Mouse (Mus musculus): ENCODE measurements around the gene Snai1. TPM values are rescaled to one million over a fixed set of nuclear protein-coding genes. Genes with fewer than 3 reads are reported as not detected.

Gene Snai1
- polyA plus RNA-seq, 1 experiment from 2014 or later, result 104 TPM

DNA sequence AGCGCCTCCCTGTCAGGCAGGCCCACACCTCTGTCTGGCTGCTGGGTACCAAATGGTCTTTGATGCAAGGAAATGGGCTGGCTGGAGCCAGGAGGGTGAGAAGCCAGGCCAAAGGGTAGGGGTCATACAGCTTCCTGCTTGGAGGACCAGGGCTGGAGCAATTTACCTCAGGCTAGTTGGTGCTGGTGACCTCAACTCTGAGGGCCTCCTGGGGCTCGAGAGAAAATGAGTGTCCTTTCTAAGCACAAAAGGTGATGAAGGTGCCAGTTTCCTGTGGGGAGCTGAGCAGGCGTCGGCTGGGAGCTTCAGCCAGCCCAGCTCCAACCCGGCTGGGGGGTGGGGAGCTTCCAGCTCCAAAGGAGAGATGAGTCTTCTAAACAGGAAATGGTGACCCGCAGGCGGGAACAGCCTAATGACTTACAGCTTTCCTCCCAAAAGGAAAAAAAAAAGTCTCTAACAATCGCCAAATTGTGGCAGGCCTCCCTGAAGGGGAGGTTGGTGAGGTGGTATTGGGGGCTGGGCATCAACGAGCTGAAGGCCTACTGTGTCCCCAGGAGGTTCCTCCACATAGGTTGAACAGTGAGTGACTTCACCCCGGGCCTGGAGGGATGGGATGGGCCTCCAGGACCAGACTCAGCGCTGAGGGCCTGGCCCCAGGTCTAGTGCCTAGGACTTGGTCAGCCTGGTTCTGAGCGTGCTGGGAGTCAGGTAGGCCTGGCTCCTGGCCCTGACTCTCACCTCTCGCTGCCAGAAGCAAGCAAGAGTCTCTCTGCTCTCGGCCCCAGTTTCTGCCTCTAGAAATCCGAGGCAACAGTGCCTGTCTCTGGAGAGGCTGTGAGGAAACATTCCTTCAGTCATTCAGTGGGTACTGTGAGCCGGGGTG lies 5.4 kb downstream of the Snai1 start:
- Histone ChIP-seq H3K4me1 (ENCODE audit: control insufficient read depth, insufficient read depth, low read length) (peaks cover 58% of the 10 kb centered on the region), H3K4me3 (ENCODE audit: low read depth, low read length) (peak overlapping the region; percentile 12; the same call in 1 of the 2 replicates), H3K27me3 (ENCODE audit: control insufficient read depth, insufficient read depth, low read length) (no peaks in the 10 kb centered on the region), H3K27ac (replicated peaks; ENCODE audit: low read depth, low read length) (peak overlapping the region; percentile 95), H3K9me3 (ENCODE audit: control insufficient read depth, low read length) (no peaks in the 10 kb centered on the region), H3K9ac (ENCODE audit: low read length) (peak overlapping the region; percentile 34), H3K4me2 (ENCODE audit: low read depth, severe bottlenecking) (peak overlapping the region; percentile 94), H3K36me3 (ENCODE audit: control insufficient read depth, insufficient read depth, low read length) (peaks cover 9% of the 10 kb centered on the region)
- 2% methylated on average over 16 of the region's 16 CpGs for whole genome bisulfite sequencing
- ATAC-seq (ENCODE audit: insufficient number of reproducible peaks, low FRiP score, low TSS enrichment, low read depth) (0 out of 2 replicates have a peak, but pooled peaks have one; percentile 11), DNase-seq (ENCODE audit: low spot score) (peak; percentile 81)

DNA sequence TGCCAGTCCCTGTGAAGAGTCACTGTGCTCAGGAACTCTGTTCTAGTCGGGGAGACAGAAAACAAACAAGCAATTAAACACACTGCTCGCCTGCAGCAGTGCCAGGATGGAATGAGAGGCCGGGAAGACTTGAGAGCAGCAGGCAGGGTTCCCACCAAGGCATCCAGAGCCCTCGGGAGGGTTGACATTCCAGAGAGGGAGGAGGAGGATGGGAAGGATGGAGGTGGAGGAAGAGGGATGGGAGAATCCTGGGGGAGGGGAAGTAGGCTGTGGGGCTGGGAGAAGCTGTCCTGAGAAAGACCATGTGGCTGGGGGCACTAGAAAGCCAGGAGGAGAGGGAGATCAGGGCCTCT lies 6.0 kb downstream of the Snai1 start:
- WGBS, result 3% methylated on average over 4 of the region's 4 CpGs
- peaks cover 7% of the 10 kb centered on the region for H3K36me3 ChIP-seq (ENCODE audit: control insufficient read depth, insufficient read depth, low read length)
- no peaks in the 10 kb centered on the region for H3K9me3 ChIP-seq (ENCODE audit: control insufficient read depth, low read length)
- H3K4me2 ChIP-seq (ENCODE audit: low read depth, severe bottlenecking), result no peak overlapping the region; the same call in 1 of the 2 replicates
- ATAC-seq (ENCODE audit: insufficient number of reproducible peaks, low FRiP score, low TSS enrichment, low read depth) (no peak), DNase-seq (ENCODE audit: low spot score) (peak; percentile 58)
- H3K27ac ChIP-seq (replicated peaks; ENCODE audit: low read depth, low read length), result peak overlapping the region; percentile 95
- H3K4me3 ChIP-seq (ENCODE audit: low read depth, low read length), result no peak overlapping the region
- peak overlapping the region; percentile 17 for H3K9ac ChIP-seq (ENCODE audit: low read length)
- H3K27me3 ChIP-seq (ENCODE audit: control insufficient read depth, insufficient read depth, low read length), result no peaks in the 10 kb centered on the region
- peaks cover 57% of the 10 kb centered on the region for H3K4me1 ChIP-seq (ENCODE audit: control insufficient read depth, insufficient read depth, low read length)

DNA sequence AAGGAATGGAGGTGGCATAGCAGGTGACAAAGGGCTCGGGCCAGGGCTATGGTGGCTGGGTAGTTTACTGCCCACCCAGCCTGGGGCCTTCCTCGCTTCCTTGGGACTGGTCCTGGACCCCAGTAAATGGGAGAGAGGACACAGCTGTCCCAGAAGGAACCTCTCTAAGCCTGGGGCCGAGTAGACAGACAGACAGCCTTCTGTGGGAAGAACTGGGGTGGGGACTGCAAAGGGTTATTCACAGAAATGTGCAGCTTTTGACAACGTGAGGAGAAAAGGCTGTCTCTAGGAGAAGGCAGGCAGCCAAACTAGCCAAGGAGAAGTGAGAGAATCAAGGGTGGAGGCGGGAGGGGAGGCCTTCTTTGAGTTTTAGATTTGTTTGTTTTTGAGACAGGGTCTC lies 6.5 kb downstream of the Snai1 start:
- no peak overlapping the region for H3K4me2 ChIP-seq (ENCODE audit: low read depth, severe bottlenecking)

DNA sequence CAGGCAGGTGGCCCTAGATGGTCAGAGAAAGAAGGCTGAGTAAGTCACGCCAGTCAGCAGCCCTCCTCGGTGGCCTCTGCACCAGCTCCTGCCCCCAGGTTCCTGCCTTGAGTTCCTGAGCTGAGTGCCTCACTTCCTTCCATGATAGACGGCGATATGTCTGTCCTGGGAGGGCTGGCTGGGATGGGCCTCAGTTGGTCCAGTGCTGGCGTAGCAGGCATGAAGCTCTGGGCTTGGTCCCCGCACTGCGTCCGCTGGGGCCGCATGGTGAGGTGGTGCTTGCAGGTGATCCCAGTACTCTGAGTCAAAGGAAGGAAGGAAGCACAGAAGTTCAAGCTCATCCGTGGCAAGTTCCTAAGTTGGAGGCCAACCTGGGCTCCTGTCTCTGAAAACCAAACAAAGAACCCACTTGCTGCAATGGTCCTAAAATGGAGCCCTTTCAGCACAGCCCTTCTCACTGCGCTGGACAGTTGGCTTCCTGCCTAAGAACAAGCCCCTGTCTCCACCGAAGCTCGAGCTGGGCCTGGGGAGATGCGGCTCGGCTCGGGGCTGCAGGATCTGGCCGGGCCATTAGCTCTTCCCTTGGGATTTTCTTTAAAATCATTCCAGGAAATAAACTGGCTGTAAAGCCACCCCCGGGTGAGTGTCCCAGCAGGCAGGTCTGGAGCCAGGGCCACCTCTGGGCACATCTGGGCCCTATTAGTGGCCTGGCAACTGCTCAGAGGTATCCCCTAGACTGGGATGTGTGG lies 8.6 kb downstream of the Snai1 start:
- Histone ChIP-seq H3K27ac (replicated peaks; ENCODE audit: low read depth, low read length) (peak overlapping the region; percentile 82), H3K4me3 (ENCODE audit: low read depth, low read length) (no peak overlapping the region), H3K4me2 (ENCODE audit: low read depth, severe bottlenecking) (no peak overlapping the region), H3K9ac (ENCODE audit: low read length) (no peak overlapping the region), H3K27me3 (ENCODE audit: control insufficient read depth, insufficient read depth, low read length) (no peaks in the 10 kb centered on the region), H3K9me3 (ENCODE audit: control insufficient read depth, low read length) (no peaks in the 10 kb centered on the region), H3K4me1 (ENCODE audit: control insufficient read depth, insufficient read depth, low read length) (peaks cover 37% of the 10 kb centered on the region), H3K36me3 (ENCODE audit: control insufficient read depth, insufficient read depth, low read length) (peaks cover 7% of the 10 kb centered on the region)
- DNase-seq (ENCODE audit: low spot score) (peak; percentile 57), ATAC-seq (ENCODE audit: insufficient number of reproducible peaks, low FRiP score, low TSS enrichment, low read depth) (no peak)
- 47% methylated on average over 18 of the region's 18 CpGs for WGBS

More for the DNA sequence above, 6.5 kb downstream of the Snai1 start:
- Histone ChIP-seq H3K9ac (ENCODE audit: low read length) (no peak overlapping the region), H3K9me3 (ENCODE audit: control insufficient read depth, low read length) (no peaks in the 10 kb centered on the region), H3K36me3 (ENCODE audit: control insufficient read depth, insufficient read depth, low read length) (peaks cover 7% of the 10 kb centered on the region), H3K27me3 (ENCODE audit: control insufficient read depth, insufficient read depth, low read length) (no peaks in the 10 kb centered on the region), H3K4me3 (ENCODE audit: low read depth, low read length) (no peak overlapping the region), H3K27ac (replicated peaks; ENCODE audit: low read depth, low read length) (peak overlapping the region; percentile 95), H3K4me1 (ENCODE audit: control insufficient read depth, insufficient read depth, low read length) (peaks cover 53% of the 10 kb centered on the region)
- ATAC-seq (ENCODE audit: insufficient number of reproducible peaks, low FRiP score, low TSS enrichment, low read depth), result no peak
- WGBS, result 49% methylated on average over 5 of the region's 5 CpGs
- no peak for DNase-seq (ENCODE audit: low spot score)

DNA sequence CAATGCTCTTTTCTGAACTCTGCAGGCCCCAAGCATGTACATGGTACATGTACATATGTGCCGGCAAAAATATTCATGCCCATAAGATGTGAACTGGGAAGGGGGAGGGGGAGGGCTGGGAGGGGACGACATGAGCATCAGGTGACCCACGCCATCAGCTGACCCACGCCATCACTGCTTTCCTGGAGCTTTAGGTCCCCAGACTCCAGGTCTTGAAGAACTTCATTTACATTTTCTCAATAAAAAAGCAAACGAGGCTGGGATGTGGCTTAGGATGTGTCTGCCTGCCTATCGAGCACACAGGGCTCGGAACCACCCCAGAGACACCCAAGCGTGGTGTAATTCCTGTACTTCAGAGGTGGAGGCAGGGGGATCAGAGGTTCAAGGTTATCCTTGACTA lies 9.4 kb downstream of the Snai1 start:
- H3K4me2 ChIP-seq (ENCODE audit: low read depth, severe bottlenecking), result no peak overlapping the region
- no peak for DNase-seq (ENCODE audit: low spot score)
- H3K4me1 ChIP-seq (ENCODE audit: control insufficient read depth, insufficient read depth, low read length), result peaks cover 29% of the 10 kb centered on the region
- H3K27ac ChIP-seq (replicated peaks; ENCODE audit: low read depth, low read length), result no peak overlapping the region; the same call in 1 of the 2 replicates
- no peaks in the 10 kb centered on the region for H3K9me3 ChIP-seq (ENCODE audit: control insufficient read depth, low read length)
- no peak overlapping the region for H3K4me3 ChIP-seq (ENCODE audit: low read depth, low read length)
- ATAC-seq (ENCODE audit: insufficient number of reproducible peaks, low FRiP score, low TSS enrichment, low read depth), result no peak
- no peak overlapping the region for H3K9ac ChIP-seq (ENCODE audit: low read length)
- WGBS, result 72% methylated on average over 8 of the region's 8 CpGs
- H3K27me3 ChIP-seq (ENCODE audit: control insufficient read depth, insufficient read depth, low read length), result no peaks in the 10 kb centered on the region
- peaks cover 3% of the 10 kb centered on the region; the same call in 1 of the 2 replicates for H3K36me3 ChIP-seq (ENCODE audit: control insufficient read depth, insufficient read depth, low read length)

DNA sequence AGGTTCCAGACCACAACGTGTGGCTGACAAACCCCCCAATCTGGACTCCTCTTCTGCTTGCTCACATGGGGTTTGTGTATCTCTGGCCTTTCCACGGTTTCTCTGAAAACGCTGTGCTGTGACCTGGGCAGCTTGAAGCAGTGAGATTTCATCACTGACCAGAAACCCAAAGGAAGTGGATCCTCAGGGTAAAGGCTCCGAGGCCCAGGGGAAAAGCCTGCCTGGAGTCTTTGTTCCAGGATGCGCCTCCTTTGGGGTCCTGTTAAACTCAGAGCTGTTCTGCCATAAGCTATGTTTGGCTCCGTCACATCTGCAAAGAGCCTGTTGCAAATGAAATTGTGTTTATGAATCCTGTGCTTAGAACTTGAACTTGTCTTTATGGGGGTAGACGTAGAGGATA lies 11.0 kb downstream of the Snai1 start:
- no peaks in the 10 kb centered on the region for H3K9me3 ChIP-seq (ENCODE audit: control insufficient read depth, low read length)
- H3K4me1 ChIP-seq (ENCODE audit: control insufficient read depth, insufficient read depth, low read length), result peaks cover 21% of the 10 kb centered on the region
- no peaks in the 10 kb centered on the region for H3K27me3 ChIP-seq (ENCODE audit: control insufficient read depth, insufficient read depth, low read length)
- ATAC-seq (ENCODE audit: insufficient number of reproducible peaks, low FRiP score, low TSS enrichment, low read depth) (no peak), DNase-seq (ENCODE audit: low spot score) (no peak)
- WGBS, result 88% methylated on average over 7 of the region's 7 CpGs
- H3K9ac ChIP-seq (ENCODE audit: low read length), result no peak overlapping the region
- H3K4me2 ChIP-seq (ENCODE audit: low read depth, severe bottlenecking), result no peak overlapping the region
- H3K4me3 ChIP-seq (ENCODE audit: low read depth, low read length), result no peak overlapping the region
- H3K36me3 ChIP-seq (ENCODE audit: control insufficient read depth, insufficient read depth, low read length), result no peaks in the 10 kb centered on the region
- H3K27ac ChIP-seq (replicated peaks; ENCODE audit: low read depth, low read length), result no peak overlapping the region

DNA sequence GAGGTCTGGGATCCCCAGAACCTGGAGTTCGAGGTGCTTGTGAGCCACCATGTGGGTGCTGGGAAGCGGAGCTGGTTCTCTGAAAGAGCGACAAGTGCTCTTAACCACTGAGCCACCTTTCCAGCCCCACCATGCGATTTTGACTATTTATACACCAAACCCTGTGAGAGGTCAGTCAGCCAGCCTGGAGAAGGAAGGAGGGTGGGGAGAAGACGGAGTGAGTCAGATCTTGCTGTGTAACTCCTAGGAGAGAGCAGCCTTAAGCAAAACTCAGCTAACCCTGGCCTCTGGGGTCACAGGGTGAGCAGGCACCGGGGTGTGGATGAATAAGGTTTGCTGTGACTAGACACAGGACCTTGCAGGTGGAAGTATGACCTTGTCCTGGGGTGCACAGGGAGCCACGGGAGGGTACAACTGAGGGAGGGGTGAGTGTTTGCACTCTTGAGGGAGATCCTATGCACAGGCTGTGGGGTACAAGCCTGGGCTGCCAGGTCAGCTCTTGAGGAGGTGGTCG lies 12.4 kb downstream of the Snai1 start:
- Histone ChIP-seq H3K9me3 (ENCODE audit: control insufficient read depth, low read length) (no peaks in the 10 kb centered on the region), H3K27me3 (ENCODE audit: control insufficient read depth, insufficient read depth, low read length) (no peaks in the 10 kb centered on the region), H3K4me1 (ENCODE audit: control insufficient read depth, insufficient read depth, low read length) (peaks cover 19% of the 10 kb centered on the region), H3K27ac (replicated peaks; ENCODE audit: low read depth, low read length) (peak overlapping the region; percentile 32; the same call in 1 of the 2 replicates), H3K36me3 (ENCODE audit: control insufficient read depth, insufficient read depth, low read length) (no peaks in the 10 kb centered on the region), H3K9ac (ENCODE audit: low read length) (no peak overlapping the region), H3K4me2 (ENCODE audit: low read depth, severe bottlenecking) (no peak overlapping the region), H3K4me3 (ENCODE audit: low read depth, low read length) (no peak overlapping the region)
- ATAC-seq (ENCODE audit: insufficient number of reproducible peaks, low FRiP score, low TSS enrichment, low read depth) (no peak), DNase-seq (ENCODE audit: low spot score) (no peak)
- 74% methylated on average over 8 of the region's 8 CpGs for WGBS

DNA sequence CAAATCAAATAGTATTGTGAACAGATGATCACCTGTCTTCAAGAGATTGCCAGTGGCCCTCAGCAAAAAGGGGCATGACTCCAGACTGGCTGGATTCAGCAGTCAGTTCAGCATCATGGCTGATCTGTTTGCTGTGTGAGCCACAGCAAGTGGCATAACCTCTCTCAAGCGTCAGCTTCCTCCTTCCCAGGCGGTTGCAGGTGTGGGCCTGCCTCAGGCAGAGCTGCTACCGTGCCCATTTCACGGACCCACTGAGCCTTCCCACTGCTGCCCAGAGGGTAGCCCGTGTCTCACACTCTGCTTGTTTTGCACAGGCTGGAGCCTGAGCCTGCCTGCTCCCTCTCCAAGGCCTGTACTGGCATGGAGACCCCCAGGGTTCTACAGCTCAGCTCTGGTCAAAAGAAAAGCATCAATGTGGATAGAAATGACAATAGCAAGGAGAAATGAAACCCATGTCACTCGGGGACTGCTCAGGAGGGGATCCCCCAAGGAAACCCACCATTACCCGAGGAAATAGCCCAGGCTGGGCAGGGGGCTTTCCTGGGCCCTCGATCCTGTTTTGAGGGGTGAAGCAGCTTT lies 13.4 kb downstream of the Snai1 start:
- ATAC-seq (ENCODE audit: insufficient number of reproducible peaks, low FRiP score, low TSS enrichment, low read depth), result no peak
- 82% methylated on average over 8 of the region's 8 CpGs for WGBS
- DNase-seq (ENCODE audit: low spot score), result no peak
- no peaks in the 10 kb centered on the region for H3K36me3 ChIP-seq (ENCODE audit: control insufficient read depth, insufficient read depth, low read length)
- H3K9me3 ChIP-seq (ENCODE audit: control insufficient read depth, low read length), result no peaks in the 10 kb centered on the region
- H3K27me3 ChIP-seq (ENCODE audit: control insufficient read depth, insufficient read depth, low read length), result no peaks in the 10 kb centered on the region
- H3K27ac ChIP-seq (replicated peaks; ENCODE audit: low read depth, low read length), result no peak overlapping the region
- H3K4me2 ChIP-seq (ENCODE audit: low read depth, severe bottlenecking), result no peak overlapping the region
- H3K4me3 ChIP-seq (ENCODE audit: low read depth, low read length), result no peak overlapping the region
- no peak overlapping the region for H3K9ac ChIP-seq (ENCODE audit: low read length)
- H3K4me1 ChIP-seq (ENCODE audit: control insufficient read depth, insufficient read depth, low read length), result peaks cover 17% of the 10 kb centered on the region

All from limb, embryonic 11.5 days (tissue).